Mouse (Mus musculus) stomach, embryonic 14.5 days (tissue): ENCODE measurements around the gene Gm12394. TPM values are rescaled to one million over a fixed set of nuclear protein-coding genes. Genes with fewer than 3 reads are reported as not detected.
"Not testable (repeated sequence)": the region's sequence is repeated elsewhere in the genome, so short reads cannot be mapped to it uniquely, and the experiment has no call there.

ENCODE experiments used
- ATAC-seq: fragments of 200-750 bp; cut with Nextera tagmentation; 2 replicates; pipeline ENCODE4 v1.8.0; 2017; ENCODE audit warnings: low read depth, moderate TSS enrichment; ENCODE audit not compliant: insufficient number of reproducible peaks, insufficient read depth, low FRiP score
- H3K27ac ChIP-seq: fragments of 300-500 bp; sonication (generic); 2 replicates; pipeline ENCODE4 v1.5.1; 2014; ENCODE audit warnings: mild to moderate bottlenecking, low read length, moderate library complexity, mixed read lengths
- H3K27me3 ChIP-seq: fragments of 300-500 bp; sonication (generic); 2 replicates; pipeline ENCODE4 v1.6.1; 2014; ENCODE audit warnings: low read length, control low read depth, mixed read lengths; ENCODE audit not compliant: control insufficient read depth, insufficient read depth
- H3K36me3 ChIP-seq: fragments of 300-500 bp; sonication (generic); 2 replicates; pipeline ENCODE4 v1.6.1; 2014; ENCODE audit warnings: mild to moderate bottlenecking, control low read depth, low read length, moderate library complexity, mixed read lengths; ENCODE audit not compliant: control insufficient read depth, insufficient read depth
- H3K4me1 ChIP-seq: fragments of 300-500 bp; sonication (generic); 2 replicates; pipeline ENCODE4 v1.6.1; 2014; ENCODE audit warnings: low read length, control low read depth, mixed read lengths; ENCODE audit not compliant: control insufficient read depth, insufficient read depth
- H3K4me2 ChIP-seq: fragments of 300-500 bp; sonication (generic); replicated peaks from 2 replicates; pipeline ENCODE4 v1.6.1; 2014; ENCODE audit warnings: low read depth, low read length, control low read depth
- H3K4me3 ChIP-seq: fragments of 300-500 bp; sonication (generic); 2 replicates; pipeline ENCODE4 v1.5.1; 2014; ENCODE audit warnings: low read depth, low read length, control low read depth
- H3K9ac ChIP-seq: fragments of 300-500 bp; sonication (generic); replicated peaks from 2 replicates; pipeline ENCODE4 v1.6.1; 2014; ENCODE audit warnings: low read depth, mild to moderate bottlenecking, control low read depth, low read length, moderate library complexity, mixed read lengths
- H3K9me3 ChIP-seq: fragments of 300-500 bp; sonication (generic); 2 replicates; pipeline ENCODE4 v1.6.1; 2016; ENCODE audit warnings: low read depth, low read length, control low read depth; ENCODE audit not compliant: control insufficient read depth
- WGBS: fragments of 180-500 bp; shearing (Covaris S2); extraction: QIAGEN DNeasy Blood & Tissue Kit; methylation state at CpG from one replicate; pipeline ENCODE4 v1.1.7; 2014; 5-methylcytosine and 5-hydroxymethylcytosine counted together
- polyA plus RNA-seq: library from polyadenylated mRNA; unstranded; fragments of >200 nt; fragmentation: Nextera tagmentation; extraction: Ambion mirVana; gene quantifications from 2 replicates; pipeline ENCODE4 v1.2.1, GENCODE M21; 2014

Gm12394 gene
- polyA plus RNA-seq, 1 experiment from 2014 or later = not detected

- ATAC-seq = no peak
- Histone ChIP-seq H3K4me3 (no peak overlapping the region), H3K27ac (no peak overlapping the region), H3K27me3 (no peaks in the 10 kb centered on the region), H3K4me1 (no peaks in the 10 kb centered on the region), H3K9me3 (no peaks in the 10 kb centered on the region), H3K4me2 (no peak overlapping the region), H3K36me3 (no peaks in the 10 kb centered on the region), H3K9ac (no peak overlapping the region)
- WGBS = 56% methylated on average over 16 of the region's 16 CpGs
Measured at GRCm38 (mm10) chr4:42872746-42873435, 16.3 kb upstream of the Gm12394 start.

- 93% methylated on average over 7 of the region's 7 CpGs for WGBS
- Histone ChIP-seq H3K4me2 (no peak overlapping the region), H3K9me3 (no peaks in the 10 kb centered on the region), H3K27me3 (no peaks in the 10 kb centered on the region), H3K27ac (no peak overlapping the region), H3K9ac (no peak overlapping the region), H3K4me3 (no peak overlapping the region), H3K36me3 (no peaks in the 10 kb centered on the region), H3K4me1 (no peaks in the 10 kb centered on the region)
- no peak for ATAC-seq
Measured at GRCm38 (mm10) chr4:42872151-42872550, 15.6 kb upstream of the Gm12394 start.

- 78% methylated on average over 5 of the region's 5 CpGs for WGBS
- Histone ChIP-seq H3K4me2 (no peak overlapping the region), H3K4me3 (no peak overlapping the region), H3K9me3 (no peaks in the 10 kb centered on the region), H3K36me3 (no peaks in the 10 kb centered on the region), H3K9ac (no peak overlapping the region), H3K4me1 (no peaks in the 10 kb centered on the region), H3K27me3 (no peaks in the 10 kb centered on the region), H3K27ac (no peak overlapping the region)
- ATAC-seq = no peak
Measured at GRCm38 (mm10) chr4:42870748-42871147, 14.2 kb upstream of the Gm12394 start.

- H3K27ac ChIP-seq = no peak overlapping the region
- H3K36me3 ChIP-seq = no peaks in the 10 kb centered on the region
- H3K4me3 ChIP-seq = no peak overlapping the region
- no peaks in the 10 kb centered on the region for H3K4me1 ChIP-seq
- no peaks in the 10 kb centered on the region for H3K27me3 ChIP-seq
- H3K9ac ChIP-seq = no peak overlapping the region
- no peak overlapping the region for H3K4me2 ChIP-seq
- no peak for ATAC-seq
- WGBS = 84% methylated on average over 5 of the region's 5 CpGs
- H3K9me3 ChIP-seq = no peaks in the 10 kb centered on the region
Measured at GRCm38 (mm10) chr4:42868193-42868592, 11.6 kb upstream of the Gm12394 start.

- Histone ChIP-seq H3K36me3 (no peaks in the 10 kb centered on the region), H3K9me3 (no peaks in the 10 kb centered on the region), H3K4me1 (no peaks in the 10 kb centered on the region), H3K27ac (no peak overlapping the region), H3K4me3 (no peak overlapping the region), H3K9ac (no peak overlapping the region), H3K27me3 (no peaks in the 10 kb centered on the region), H3K4me2 (no peak overlapping the region)
- ATAC-seq = no peak; the same call in 1 of the 2 replicates
- WGBS = 42% methylated on average over 3 of the region's 3 CpGs
Measured at GRCm38 (mm10) chr4:42867390-42867789, 10.8 kb upstream of the Gm12394 start.

- ATAC-seq, H3K4me2 ChIP-seq, H3K27me3 ChIP-seq, H3K36me3 ChIP-seq, H3K9ac ChIP-seq, H3K27ac ChIP-seq, H3K9me3 ChIP-seq, H3K4me1 ChIP-seq, H3K4me3 ChIP-seq: not testable (repeated sequence)
- 83% methylated on average over 5 of the region's 5 CpGs for WGBS
Measured at GRCm38 (mm10) chr4:42863487-42863886, 6.9 kb upstream of the Gm12394 start.

GRCm38 (mm10) chr4:42860483-42860882 is 3.9 kb upstream of the Gm12394 start:
- H3K4me1 ChIP-seq, ATAC-seq, H3K9me3 ChIP-seq, H3K27me3 ChIP-seq, H3K27ac ChIP-seq, H3K9ac ChIP-seq, H3K4me2 ChIP-seq, H3K4me3 ChIP-seq, H3K36me3 ChIP-seq: not testable (repeated sequence)
- 78% methylated on average over 9 of the region's 9 CpGs for WGBS

- H3K9me3 ChIP-seq, H3K4me3 ChIP-seq, H3K27me3 ChIP-seq, H3K4me1 ChIP-seq, H3K36me3 ChIP-seq, H3K27ac ChIP-seq, H3K9ac ChIP-seq, ATAC-seq, H3K4me2 ChIP-seq: not testable (repeated sequence)
- WGBS = 60% methylated on average over 1 of the region's 1 CpGs
Measured at GRCm38 (mm10) chr4:42853788-42854187, 2.8 kb downstream of the Gm12394 start, which contains the start of gene Fam205a1. Fam205a1 (minus strand) TSS chr4:42853888.

GRCm38 (mm10) chr4:42773893-42774292 is 82.7 kb downstream of the Gm12394 start, which contains the start of gene Ccl21a:
Ccl21a (minus strand) TSS chr4:42773993.
- not testable (repeated sequence) for H3K4me2 ChIP-seq, H3K36me3 ChIP-seq, H3K27ac ChIP-seq, H3K9me3 ChIP-seq, H3K27me3 ChIP-seq, ATAC-seq, H3K4me3 ChIP-seq, H3K9ac ChIP-seq, H3K4me1 ChIP-seq
- no CpG with 5 or more reads among the region's 5 CpGs for WGBS
